Mouse (Mus musculus): ENCODE data around the gene Etnppl. TPM values are rescaled to one million over a fixed set of nuclear protein-coding genes. Genes with fewer than 3 reads are reported as not detected.

Gene Etnppl
- polyA plus RNA-seq, 1 experiment from 2014 or later, result not detected

DNA sequence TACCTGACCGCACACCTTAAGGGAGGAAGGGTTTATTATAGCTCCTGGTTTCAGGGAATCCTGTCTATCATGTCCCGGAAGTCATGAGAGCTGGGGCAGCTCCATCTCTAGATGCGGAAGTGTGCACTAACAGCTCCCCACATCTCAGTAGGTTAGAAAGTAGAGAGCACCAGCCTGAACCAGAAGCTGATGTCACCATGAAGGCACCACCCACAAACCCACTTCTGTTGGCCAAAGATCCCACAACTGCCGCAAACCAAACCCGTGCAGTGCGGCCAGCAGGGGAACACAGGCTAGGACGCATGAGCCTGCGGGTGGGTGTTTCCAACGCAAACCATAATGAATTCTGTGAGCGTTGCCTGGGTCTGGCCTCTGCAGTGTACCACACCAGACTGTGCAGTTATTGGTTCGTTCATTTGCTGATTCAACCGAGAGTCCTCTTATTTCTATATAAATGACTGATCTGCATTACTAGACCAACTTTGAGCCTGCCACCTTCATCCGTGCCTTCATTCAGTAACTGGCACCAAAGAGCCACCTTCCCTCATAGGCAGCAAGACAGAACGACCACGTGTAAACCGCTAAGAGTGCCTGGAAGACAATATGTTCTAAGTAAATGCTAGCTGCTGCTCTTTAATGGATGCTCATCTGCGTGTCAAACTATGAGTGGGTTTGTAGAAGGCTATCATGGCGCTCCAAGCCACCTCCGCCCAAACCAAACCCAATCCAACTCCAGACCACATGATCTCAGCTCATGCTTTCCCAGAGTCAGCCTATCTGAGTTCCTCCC lies 60.6 kb downstream of the Etnppl start:
- WGBS, result 94% methylated on average over 19 of the region's 19 CpGs
- H3K4me1 ChIP-seq (replicated peaks), result no peaks in the 10 kb centered on the region
- no peaks in the 10 kb centered on the region for H3K36me3 ChIP-seq
- no peaks in the 10 kb centered on the region for H3K9me3 ChIP-seq (replicated peaks)
- H3K4me2 ChIP-seq, result no peak overlapping the region
- no peak overlapping the region for H3K9ac ChIP-seq
- H3K27ac ChIP-seq, result no peak overlapping the region
- no peak for ATAC-seq (replicated peaks; ENCODE audit: insufficient number of reproducible peaks, insufficient read depth, low FRiP score, low read depth)
- H3K4me3 ChIP-seq, result no peak overlapping the region
- H3K27me3 ChIP-seq, result no peaks in the 10 kb centered on the region

DNA sequence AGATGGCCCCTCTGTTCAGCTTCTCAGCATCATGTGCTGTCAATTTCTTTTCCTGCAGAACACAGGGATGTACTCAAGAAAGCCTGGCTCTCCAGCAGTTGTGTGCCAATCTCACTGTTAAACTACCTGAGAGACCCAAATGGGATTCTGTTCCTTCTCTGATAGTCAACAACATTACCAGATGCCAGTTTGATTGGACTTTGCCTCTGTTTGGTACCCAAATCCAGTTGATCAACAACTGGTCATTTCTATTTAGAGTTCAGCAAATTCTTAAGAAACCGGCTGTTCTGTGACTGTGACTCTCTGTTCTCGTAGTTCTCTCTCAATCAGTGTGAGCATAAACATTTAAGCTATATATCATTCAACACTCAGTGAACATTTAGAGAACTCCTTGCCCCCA lies 64.0 kb downstream of the Etnppl start:
- 76% methylated on average over 2 of the region's 2 CpGs for WGBS
- Histone ChIP-seq H3K9me3 (replicated peaks) (no peaks in the 10 kb centered on the region), H3K36me3 (no peaks in the 10 kb centered on the region), H3K27me3 (no peaks in the 10 kb centered on the region), H3K4me1 (replicated peaks) (no peaks in the 10 kb centered on the region), H3K4me3 (no peak overlapping the region), H3K9ac (no peak overlapping the region), H3K27ac (no peak overlapping the region), H3K4me2 (no peak overlapping the region)
- no peak for ATAC-seq (replicated peaks; ENCODE audit: insufficient number of reproducible peaks, insufficient read depth, low FRiP score, low read depth)

DNA sequence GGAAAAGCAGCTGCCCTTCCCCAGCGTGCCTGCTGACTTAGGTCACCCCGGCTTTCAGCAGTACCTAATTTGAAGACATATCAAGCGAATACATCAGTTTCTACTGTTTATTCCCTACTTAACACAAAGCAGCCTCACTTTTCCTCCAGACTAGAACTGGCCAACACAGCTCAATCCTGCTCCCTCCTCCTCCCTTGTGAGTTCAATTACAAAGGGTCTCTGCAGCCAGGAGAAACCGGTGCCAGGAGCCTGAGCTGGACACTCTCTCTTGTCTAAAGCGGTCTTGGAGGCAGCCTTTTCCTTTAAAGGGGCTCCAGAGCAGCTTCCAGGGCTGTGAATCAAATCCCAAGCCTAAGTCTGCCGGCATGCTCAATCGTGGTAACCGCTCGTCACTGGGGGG lies 64.9 kb downstream of the Etnppl start:
- Histone ChIP-seq H3K27me3 (no peaks in the 10 kb centered on the region), H3K4me3 (no peak overlapping the region), H3K4me2 (no peak overlapping the region), H3K27ac (no peak overlapping the region), H3K9ac (no peak overlapping the region), H3K4me1 (replicated peaks) (no peaks in the 10 kb centered on the region), H3K36me3 (no peaks in the 10 kb centered on the region), H3K9me3 (replicated peaks) (no peaks in the 10 kb centered on the region)
- 68% methylated on average over 9 of the region's 9 CpGs for WGBS
- no peak for ATAC-seq (replicated peaks; ENCODE audit: insufficient number of reproducible peaks, insufficient read depth, low FRiP score, low read depth)

DNA sequence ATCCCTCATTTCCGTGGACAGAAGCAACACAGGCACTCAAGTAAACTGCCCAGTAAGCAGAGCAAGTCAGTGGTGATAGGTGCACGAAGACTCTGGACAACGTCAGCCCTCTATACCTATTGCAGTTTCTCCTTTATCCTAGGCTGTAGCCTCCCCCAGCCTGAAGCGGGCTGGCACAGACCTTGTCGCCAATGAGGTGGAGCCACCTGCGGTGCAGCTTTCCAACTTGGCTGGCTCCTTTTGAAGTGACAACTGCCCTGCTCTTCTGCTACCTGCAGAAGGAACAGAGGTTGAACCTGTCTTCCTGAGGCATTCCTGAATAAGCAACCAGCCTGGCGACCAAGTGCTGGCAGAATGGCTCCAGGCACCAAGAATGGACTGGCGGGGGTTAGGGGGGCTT lies 66.6 kb downstream of the Etnppl start:
- ATAC-seq (replicated peaks; ENCODE audit: insufficient number of reproducible peaks, insufficient read depth, low FRiP score, low read depth), result no peak

DNA sequence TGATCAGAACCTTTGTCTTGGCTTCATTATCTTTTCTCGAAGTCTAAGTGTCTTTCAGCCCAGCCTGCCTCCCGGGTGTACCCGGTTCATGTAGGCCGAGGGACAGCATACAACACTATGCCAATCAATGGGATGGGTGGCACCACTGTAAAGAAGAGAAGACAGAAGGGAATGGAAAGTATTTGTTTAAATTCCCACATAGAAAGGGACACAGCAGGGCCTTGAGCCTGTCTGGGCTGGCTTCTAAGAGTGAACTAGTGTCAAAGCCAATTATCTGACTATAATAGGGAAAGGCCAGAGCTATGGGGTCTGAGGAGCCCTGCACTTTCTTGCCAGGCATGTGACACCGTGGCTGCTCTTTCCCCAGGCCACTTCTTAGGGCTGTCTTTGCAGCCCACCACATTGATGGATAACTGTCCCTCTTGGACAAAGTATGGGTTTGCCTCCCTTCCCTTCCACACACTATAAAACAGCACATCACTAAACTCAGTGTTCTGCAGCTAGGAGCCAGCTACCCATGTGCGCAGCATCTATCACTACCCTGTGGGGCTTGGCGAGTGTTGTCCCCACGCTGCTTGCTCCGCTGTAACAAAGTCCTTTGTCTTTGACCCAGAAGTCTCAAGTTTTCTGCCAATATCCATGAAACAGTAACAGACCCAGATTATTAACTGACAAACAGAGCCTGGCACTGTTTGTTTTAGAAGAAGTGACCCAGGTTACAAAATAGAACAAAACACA lies 67.2 kb downstream of the Etnppl start:
- no peak overlapping the region for H3K4me3 ChIP-seq
- no peak for ATAC-seq (replicated peaks; ENCODE audit: insufficient number of reproducible peaks, insufficient read depth, low FRiP score, low read depth)
- H3K4me1 ChIP-seq (replicated peaks), result no peaks in the 10 kb centered on the region
- H3K9ac ChIP-seq, result no peak overlapping the region
- no peak overlapping the region for H3K27ac ChIP-seq
- H3K36me3 ChIP-seq, result no peaks in the 10 kb centered on the region
- H3K4me2 ChIP-seq, result no peak overlapping the region
- no peaks in the 10 kb centered on the region; the same call in 1 of the 2 replicates for H3K9me3 ChIP-seq (replicated peaks)
- no peaks in the 10 kb centered on the region for H3K27me3 ChIP-seq
- 85% methylated on average over 9 of the region's 9 CpGs for WGBS

More for the DNA sequence above, 66.6 kb downstream of the Etnppl start:
- no peak overlapping the region for H3K27ac ChIP-seq
- H3K9ac ChIP-seq, result no peak overlapping the region
- H3K4me1 ChIP-seq (replicated peaks), result no peaks in the 10 kb centered on the region
- no peaks in the 10 kb centered on the region; the same call in 1 of the 2 replicates for H3K9me3 ChIP-seq (replicated peaks)
- WGBS, result 71% methylated on average over 8 of the region's 8 CpGs
- H3K4me2 ChIP-seq, result no peak overlapping the region
- H3K36me3 ChIP-seq, result no peaks in the 10 kb centered on the region
- H3K27me3 ChIP-seq, result no peaks in the 10 kb centered on the region
- H3K4me3 ChIP-seq, result no peak overlapping the region

DNA sequence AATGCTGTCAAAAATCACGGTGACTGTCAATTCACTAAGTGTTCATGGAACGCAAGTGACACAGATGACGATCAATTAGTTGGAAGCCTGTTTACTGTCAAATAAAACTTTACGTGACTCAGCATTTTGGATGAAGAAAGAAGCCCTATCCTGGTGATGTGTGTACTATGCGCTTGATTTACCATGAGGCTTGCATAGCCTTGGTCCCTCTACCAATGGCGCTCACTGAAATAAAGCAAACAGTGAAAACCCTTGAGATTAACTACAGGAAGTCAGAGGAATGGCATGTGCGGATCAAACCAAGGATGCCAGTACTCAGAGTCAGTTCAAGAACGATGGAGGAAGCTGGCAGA lies 67.7 kb downstream of the Etnppl start:
- H3K4me1 ChIP-seq (replicated peaks), result no peaks in the 10 kb centered on the region
- WGBS, result 83% methylated on average over 8 of the region's 8 CpGs
- no peak overlapping the region for H3K27ac ChIP-seq
- H3K9ac ChIP-seq, result no peak overlapping the region
- no peaks in the 10 kb centered on the region; the same call in 1 of the 2 replicates for H3K9me3 ChIP-seq (replicated peaks)
- no peaks in the 10 kb centered on the region for H3K36me3 ChIP-seq
- H3K27me3 ChIP-seq, result no peaks in the 10 kb centered on the region
- no peak for ATAC-seq (replicated peaks; ENCODE audit: insufficient number of reproducible peaks, insufficient read depth, low FRiP score, low read depth)
- H3K4me3 ChIP-seq, result no peak overlapping the region
- H3K4me2 ChIP-seq, result no peak overlapping the region

DNA sequence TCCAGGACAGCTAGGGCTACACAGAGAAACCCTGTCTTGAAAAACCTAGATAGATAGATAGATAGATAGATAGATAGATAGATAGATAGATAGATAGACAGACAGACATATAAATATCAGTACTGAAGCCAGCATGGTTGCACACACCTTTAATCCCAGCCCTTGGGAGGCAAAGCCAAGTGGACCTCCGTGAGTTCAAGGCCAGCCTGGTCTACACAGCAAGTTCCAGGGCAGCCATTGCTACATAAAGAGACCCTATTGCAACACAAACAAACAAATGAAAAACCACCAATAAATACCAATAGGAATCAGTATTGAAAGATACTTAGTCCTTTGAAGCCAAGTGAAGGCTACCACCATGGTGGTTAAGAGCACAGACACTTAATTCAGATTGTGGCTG lies 69.8 kb downstream of the Etnppl start:
- no peak for ATAC-seq (replicated peaks; ENCODE audit: insufficient number of reproducible peaks, insufficient read depth, low FRiP score, low read depth)
- WGBS, result 92% methylated on average over 1 of the region's 1 CpGs
- no peak overlapping the region for H3K9ac ChIP-seq

More for the DNA sequence above, 69.8 kb downstream of the Etnppl start:
- H3K9me3 ChIP-seq (replicated peaks), result no peaks in the 10 kb centered on the region; the same call in 1 of the 2 replicates
- H3K27ac ChIP-seq, result no peak overlapping the region
- H3K4me1 ChIP-seq (replicated peaks), result peaks cover 11% of the 10 kb centered on the region
- no peak overlapping the region for H3K4me3 ChIP-seq
- no peaks in the 10 kb centered on the region for H3K27me3 ChIP-seq
- H3K4me2 ChIP-seq, result no peak overlapping the region
- H3K36me3 ChIP-seq, result no peaks in the 10 kb centered on the region

Other genes with a start within 250 kb of the Etnppl start
- gene Ostc, start 92.0 kb downstream of the Etnppl start, polyA plus RNA-seq (2015; fragmentation: Nextera tagmentation; extraction: Ambion mirVana), result 200 and 225 TPM in 2 replicates
- gene Rpl34, start 113.0 kb downstream of the Etnppl start, polyA plus RNA-seq (2015; fragmentation: Nextera tagmentation; extraction: Ambion mirVana), result 469 and 486 TPM in 2 replicates

All from heart, embryonic 15.5 days (tissue).